Mouse (Mus musculus) left cerebral cortex, postnatal 10 days (tissue): ENCODE measurements around the gene Arid1b. TPM values are rescaled to one million over a fixed set of nuclear protein-coding genes. Genes with fewer than 3 reads are reported as not detected.

ENCODE experiments used
- DNase-seq, 2 experiments: peaks; one replicate each; pipeline ENCODE4 v3.0.0; 2021 to 2022; ENCODE audit warnings: low spot score in 2 of 2, mixed read lengths in 1 of 2; ENCODE audit errors: extremely low spot score in 1 of 2
- intact Hi-C: fragments of 180-260 bp; cut with DNase I; formaldehyde crosslinking; loops from one replicate; pipeline ENCODE4 v1.15.1; 2025
- total RNA-seq, 2 experiments: library from RNA; stranded (reverse); gene quantifications; 2 replicates each; pipeline ENCODE4 v1.2.3; 2021

Gene Arid1b
- total RNA-seq, 2 experiments from 2014 or later = 77.4 to 83.3 TPM

GRCm38 (mm10) chr17:4993497-4993839, 664 bp upstream of the Arid1b start:
- intact Hi-C loops = loop anchor here (5.0 kb wide), 1 partner anchor 216 kb away; no protein-coding TSS in a partner anchor
- no peak for DNase-seq

- DNase-seq = no peak
- intact Hi-C loops = loop anchor here (2.0 to 5.0 kb wide), 2 partner anchors 86 to 217 kb away; no protein-coding TSS in a partner anchor
Observed at GRCm38 (mm10) chr17:4994504-4994812, 326 bp downstream of the Arid1b start.

GRCm38 (mm10) chr17:4994813-4995560, 855 bp downstream of the Arid1b start:
- peak; percentile 42 to 88 for DNase-seq
- intact Hi-C loops = loop anchor here (2.0 to 5.0 kb wide), 3 partner anchors 86 to 218 kb away; no protein-coding TSS in a partner anchor

GRCm38 (mm10) chr17:4995561-4996051, 1.5 kb downstream of the Arid1b start:
- intact Hi-C loops = loop anchor here (2.0 to 5.0 kb wide), 2 partner anchors 87 to 192 kb away; no protein-coding TSS in a partner anchor
- DNase-seq = peak; percentile 68 to 86

- intact Hi-C loops = loop anchor here (5.0 kb wide), 1 partner anchor 191 kb away; no protein-coding TSS in a partner anchor
- DNase-seq = peak in 1 of 2 experiments; percentile 78
Observed at GRCm38 (mm10) chr17:4996121-4996813, 2.1 kb downstream of the Arid1b start.

- DNase-seq = peak in 1 of 2 experiments; percentile 40
- intact Hi-C loops = loop anchor here (5.0 kb wide), 1 partner anchor 190 kb away; no protein-coding TSS in a partner anchor
Observed at GRCm38 (mm10) chr17:4996814-4997549, 2.9 kb downstream of the Arid1b start.

- DNase-seq = no peak
- intact Hi-C loops = loop anchor here (5.0 kb wide), 1 partner anchor 189 kb away; no protein-coding TSS in a partner anchor
Observed at GRCm38 (mm10) chr17:4997968-4998367, 3.8 kb downstream of the Arid1b start.

- DNase-seq = no peak
- intact Hi-C loops = loop anchor here (5.0 kb wide), 1 partner anchor 188 kb away; no protein-coding TSS in a partner anchor
Observed at GRCm38 (mm10) chr17:4999256-4999655, 5.1 kb downstream of the Arid1b start.

- no peak for DNase-seq
- intact Hi-C loops = no loop called here
Observed at GRCm38 (mm10) chr17:5000001-5000400, 5.9 kb downstream of the Arid1b start.

GRCm38 (mm10) chr17:5000871-5001270, 6.7 kb downstream of the Arid1b start:
- DNase-seq = no peak
- intact Hi-C loops = no loop called here

- intact Hi-C loops = no loop called here
- no peak for DNase-seq
Observed at GRCm38 (mm10) chr17:5001531-5002131, 7.5 kb downstream of the Arid1b start.

GRCm38 (mm10) chr17:5002937-5003508, 8.9 kb downstream of the Arid1b start:
- DNase-seq = no peak
- intact Hi-C loops = no loop called here

GRCm38 (mm10) chr17:5004266-5004665, 10.1 kb downstream of the Arid1b start:
- intact Hi-C loops = no loop called here
- no peak for DNase-seq

- DNase-seq = no peak
- intact Hi-C loops = loop anchor here (5.0 kb wide), 1 partner anchor 53 kb away; no protein-coding TSS in a partner anchor
Observed at GRCm38 (mm10) chr17:5004706-5005105, 10.6 kb downstream of the Arid1b start.

- intact Hi-C loops = loop anchor here (5.0 kb wide), 1 partner anchor 52 kb away; no protein-coding TSS in a partner anchor
- no peak for DNase-seq
Observed at GRCm38 (mm10) chr17:5005285-5005684, 11.2 kb downstream of the Arid1b start.

GRCm38 (mm10) chr17:5007156-5007658, 13.1 kb downstream of the Arid1b start:
- no peak for DNase-seq
- intact Hi-C loops = loop anchor here (5.0 kb wide), 1 partner anchor 50 kb away; no protein-coding TSS in a partner anchor

GRCm38 (mm10) chr17:5008236-5008635, 14.1 kb downstream of the Arid1b start:
- DNase-seq = no peak
- intact Hi-C loops = loop anchor here (5.0 kb wide), 1 partner anchor 49 kb away; no protein-coding TSS in a partner anchor

GRCm38 (mm10) chr17:5008761-5009160, 14.6 kb downstream of the Arid1b start:
- no peak for DNase-seq
- intact Hi-C loops = loop anchor here (5.0 kb wide), 1 partner anchor 49 kb away; no protein-coding TSS in a partner anchor
